Mouse (Mus musculus) erythroid progenitor cell, adult 5-6 weeks (primary cell): ENCODE results near the gene Kctd6. TPM values are rescaled to one million over a fixed set of nuclear protein-coding genes. Genes with fewer than 3 reads are reported as not detected.
"Not testable (repeated sequence)": the region's sequence is repeated elsewhere in the genome, so short reads cannot be mapped to it uniquely, and the experiment has no call there.

Experiments
- ATAC-seq: replicated peaks from 2 replicates; pipeline ENCODE4 v1.8.0; 2016; ENCODE audit warnings: moderate number of reproducible peaks, mild to moderate bottlenecking, moderate TSS enrichment, inconsistent platforms; ENCODE audit not compliant: poor library complexity, low FRiP score, severe bottlenecking
- total RNA-seq, 2 experiments: library from RNA; stranded (forward) in 1 of 2; stranded (reverse) in 1 of 2; fragments of 150-400 nt in 1 of 2; fragments of 186-747, 209-891 nt in 1 of 2; gene quantifications; 2 replicates each; pipeline versions ENCODE4 v1.2.3 to v1.2.4; 2015 to 2017; ENCODE audit warnings: low replicate concordance in 2 of 2

Kctd6 gene
- total RNA-seq (2015; ENCODE audit: low replicate concordance) (2.5 and 8.8 TPM in 2 replicates), total RNA-seq (2017; ENCODE audit: low replicate concordance) (4.7 and 5.8 TPM in 2 replicates)

- ATAC-seq, result peak; percentile 97
Measured at GRCm38 (mm10) chr14:8213803-8214224, at the start of gene Kctd6. Gene Kctd6, plus strand, starts transcription at chr14:8214140.

GRCm38 (mm10) chr14:8164463-8164862, 49.5 kb upstream of the Kctd6 start:
- ATAC-seq, result no peak

GRCm38 (mm10) chr14:8172507-8173410, 41.2 kb upstream of the Kctd6 start, which contains the start of gene Pdhb:
Gene Pdhb, minus strand, starts transcription at chr14:8173025.
- peak; percentile 96 for ATAC-seq

- ATAC-seq, result not testable (repeated sequence)
Measured at GRCm38 (mm10) chr14:8173542-8174250, 40.2 kb upstream of the Kctd6 start.

GRCm38 (mm10) chr14:8174634-8175033, 39.3 kb upstream of the Kctd6 start:
- no peak for ATAC-seq

GRCm38 (mm10) chr14:8176251-8176650, 37.7 kb upstream of the Kctd6 start:
- ATAC-seq, result no peak

GRCm38 (mm10) chr14:8180371-8181035, 33.4 kb upstream of the Kctd6 start:
- no peak for ATAC-seq

GRCm38 (mm10) chr14:8183330-8183729, 30.6 kb upstream of the Kctd6 start:
- 0 out of 2 replicates have a peak, but pooled peaks have one; percentile 42 for ATAC-seq

GRCm38 (mm10) chr14:8186278-8187045, 27.5 kb upstream of the Kctd6 start:
- no peak for ATAC-seq

- no peak for ATAC-seq
Measured at GRCm38 (mm10) chr14:8190556-8190955, 23.4 kb upstream of the Kctd6 start.

- ATAC-seq, result no peak
Measured at GRCm38 (mm10) chr14:8191331-8191965, 22.5 kb upstream of the Kctd6 start.

GRCm38 (mm10) chr14:8192727-8193126, 21.2 kb upstream of the Kctd6 start:
- ATAC-seq, result no peak

GRCm38 (mm10) chr14:8200769-8201168, 13.2 kb upstream of the Kctd6 start:
- no peak for ATAC-seq

- ATAC-seq, result no peak
Measured at GRCm38 (mm10) chr14:8201715-8202114, 12.2 kb upstream of the Kctd6 start.

- no peak for ATAC-seq
Measured at GRCm38 (mm10) chr14:8206179-8206910, 7.6 kb upstream of the Kctd6 start.

GRCm38 (mm10) chr14:8207105-8207504, 6.8 kb upstream of the Kctd6 start:
- no peak for ATAC-seq

GRCm38 (mm10) chr14:8207543-8207942, 6.4 kb upstream of the Kctd6 start:
- ATAC-seq, result no peak

GRCm38 (mm10) chr14:8208876-8209275, 5.1 kb upstream of the Kctd6 start:
- ATAC-seq, result no peak
